Mouse (Mus musculus): ENCODE data around the gene Ovol3.
"Not testable (repeated sequence)": the region's sequence is repeated elsewhere in the genome, so short reads cannot be mapped to it uniquely, and the experiment has no call there.

Ovol3 gene

GRCm38 (mm10) chr7:30235625-30236024 lies at the start of gene Ovol3:
TSS of gene Ovol3 (minus strand) at chr7:30235725.
- in situ Hi-C loops (cut with MseI, MboI) = no loop called here

GRCm38 (mm10) chr7:30282740-30283139 lies 47.2 kb upstream of the Ovol3 start:
- in situ Hi-C loops (cut with MseI, MboI) = no loop called here

- in situ Hi-C loops (cut with MseI, MboI) = no loop called here
These were observed 46.0 kb upstream of the Ovol3 start for GRCm38 (mm10) chr7:30281522-30281921.

- in situ Hi-C loops (cut with MseI, MboI) = no loop called here
These were observed 45.2 kb upstream of the Ovol3 start for GRCm38 (mm10) chr7:30280670-30281138.

GRCm38 (mm10) chr7:30279951-30280669 lies 44.6 kb upstream of the Ovol3 start, which contains the start of the genes Thap8 and Wdr62:
TSS of gene Thap8 (plus strand) at chr7:30280094.
TSS of gene Wdr62 (minus strand) at chr7:30280419.
- in situ Hi-C loops (cut with MseI, MboI) = no loop called here

- in situ Hi-C loops (cut with MseI, MboI) = no loop called here
These were observed 44.0 kb upstream of the Ovol3 start for GRCm38 (mm10) chr7:30279536-30279935.

- in situ Hi-C loops (cut with MseI, MboI) = no loop called here
These were observed 43.4 kb upstream of the Ovol3 start for GRCm38 (mm10) chr7:30278911-30279310.

GRCm38 (mm10) chr7:30274383-30274782 lies 38.9 kb upstream of the Ovol3 start:
- in situ Hi-C loops (cut with MseI, MboI) = no loop called here

GRCm38 (mm10) chr7:30269641-30270040 lies 34.1 kb upstream of the Ovol3 start:
- in situ Hi-C loops (cut with MseI, MboI) = no loop called here

- in situ Hi-C loops (cut with MseI, MboI) = no loop called here
These were observed 31.3 kb upstream of the Ovol3 start for GRCm38 (mm10) chr7:30266780-30267179.

GRCm38 (mm10) chr7:30265935-30266334 lies 30.4 kb upstream of the Ovol3 start:
- in situ Hi-C loops (cut with MseI, MboI) = no loop called here

GRCm38 (mm10) chr7:30265531-30265930 lies 30.0 kb upstream of the Ovol3 start:
- in situ Hi-C loops (cut with MseI, MboI) = no loop called here

- in situ Hi-C loops (cut with MseI, MboI) = no loop called here
These were observed 29.5 kb upstream of the Ovol3 start for GRCm38 (mm10) chr7:30265041-30265440.

GRCm38 (mm10) chr7:30251956-30252954 lies 16.7 kb upstream of the Ovol3 start:
- in situ Hi-C loops (cut with MseI, MboI) = no loop called here

GRCm38 (mm10) chr7:30237374-30237773 lies 1.8 kb upstream of the Ovol3 start:
- in situ Hi-C loops (cut with MseI, MboI) = not testable (repeated sequence)

- in situ Hi-C loops (cut with MseI, MboI) = no loop called here
These were observed 434 bp downstream of the Ovol3 start for GRCm38 (mm10) chr7:30235091-30235490.

- in situ Hi-C loops (cut with MseI, MboI) = no loop called here
These were observed 1.2 kb downstream of the Ovol3 start for GRCm38 (mm10) chr7:30234276-30234858.

- in situ Hi-C loops (cut with MseI, MboI) = no loop called here
These were observed 2.1 kb downstream of the Ovol3 start for GRCm38 (mm10) chr7:30233387-30233786.

GRCm38 (mm10) chr7:30232631-30233148 lies 2.8 kb downstream of the Ovol3 start:
- in situ Hi-C loops (cut with MseI, MboI) = no loop called here

GRCm38 (mm10) chr7:30231669-30232454 lies 3.7 kb downstream of the Ovol3 start, which contains the start of the genes Polr2i and Tbcb:
TSS of gene Polr2i (plus strand) at chr7:30231948.
TSS of gene Tbcb (minus strand) at chr7:30232272.
- in situ Hi-C loops (cut with MseI, MboI) = no loop called here

GRCm38 (mm10) chr7:30231328-30231668 lies 4.2 kb downstream of the Ovol3 start:
- in situ Hi-C loops (cut with MseI, MboI) = no loop called here

Data from mouse trophoblast stem cell (cell line).